Mouse (Mus musculus) layer of hippocampus, postnatal 14 days (tissue): ENCODE data around the gene Cs. TPM values are rescaled to one million over a fixed set of nuclear protein-coding genes. Genes with fewer than 3 reads are reported as not detected.
A peak's percentile ranks its signal among the peaks of the same experiment; 100 is the strongest.

Source experiments
- DNase-seq, 2 experiments: peaks; one replicate each; pipeline ENCODE4 v3.0.0; 2021 to 2022; ENCODE audit warnings: low spot score in 2 of 2, mixed read lengths in 1 of 2
- long read RNA-seq, 2 experiments: library from polyadenylated mRNA; stranded (forward); transcript quantifications; one replicate each; pipeline ENCODE4 v2.0.0; 2021
- total RNA-seq, 2 experiments: library from RNA; stranded (reverse); gene quantifications; 2 replicates each; pipeline ENCODE4 v1.2.3; 2021

The Cs gene
- total RNA-seq: 100 to 1,000 TPM; 260 to 274 TPM
- long read RNA-seq, experiment 1, transcript Cs-201 (11 exons, 2,926 nt): major isoform, 232 of 262 reads
- long read RNA-seq, experiment 1, partial matches to known transcripts: 26 of 262 reads
- long read RNA-seq, experiment 1, other reads (novel, unspliced or antisense): 3 of 262 reads
- long read RNA-seq, experiment 2, transcript Cs-201 (11 exons, 2,926 nt): major isoform, 283 of 331 reads
- long read RNA-seq, experiment 2, partial matches to known transcripts: 43 of 331 reads
- long read RNA-seq, experiment 2, other reads (novel, unspliced or antisense): 4 of 331 reads

- peak; percentile 93 to 98 for DNase-seq
Observed at GRCm38 (mm10) chr10:128337306-128338181, at the start of gene Cs. Cs (plus strand) TSS chr10:128337734.

DNA sequence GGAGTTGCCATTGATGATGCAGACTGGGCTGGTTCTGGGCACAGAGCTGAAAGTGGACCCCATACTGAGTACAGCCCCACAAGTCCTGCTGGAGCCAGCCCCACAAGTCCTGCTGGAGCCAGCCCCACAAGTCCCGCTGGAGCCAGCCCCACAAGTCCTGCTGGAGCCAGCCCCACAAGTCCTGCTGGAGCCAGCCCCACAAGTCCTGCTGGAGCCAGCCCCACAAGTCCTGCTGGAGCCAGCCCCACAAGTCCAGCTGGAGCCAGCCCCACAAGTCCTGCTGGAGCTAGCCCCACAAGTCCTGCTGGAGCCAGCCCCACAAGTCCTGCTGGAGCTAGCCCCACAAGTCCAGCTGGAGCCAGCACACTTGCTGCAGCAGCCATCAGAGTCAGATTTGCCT is 46.9 kb upstream of the Cs start:
- peak in 1 of 2 experiments; percentile 53 for DNase-seq

DNA sequence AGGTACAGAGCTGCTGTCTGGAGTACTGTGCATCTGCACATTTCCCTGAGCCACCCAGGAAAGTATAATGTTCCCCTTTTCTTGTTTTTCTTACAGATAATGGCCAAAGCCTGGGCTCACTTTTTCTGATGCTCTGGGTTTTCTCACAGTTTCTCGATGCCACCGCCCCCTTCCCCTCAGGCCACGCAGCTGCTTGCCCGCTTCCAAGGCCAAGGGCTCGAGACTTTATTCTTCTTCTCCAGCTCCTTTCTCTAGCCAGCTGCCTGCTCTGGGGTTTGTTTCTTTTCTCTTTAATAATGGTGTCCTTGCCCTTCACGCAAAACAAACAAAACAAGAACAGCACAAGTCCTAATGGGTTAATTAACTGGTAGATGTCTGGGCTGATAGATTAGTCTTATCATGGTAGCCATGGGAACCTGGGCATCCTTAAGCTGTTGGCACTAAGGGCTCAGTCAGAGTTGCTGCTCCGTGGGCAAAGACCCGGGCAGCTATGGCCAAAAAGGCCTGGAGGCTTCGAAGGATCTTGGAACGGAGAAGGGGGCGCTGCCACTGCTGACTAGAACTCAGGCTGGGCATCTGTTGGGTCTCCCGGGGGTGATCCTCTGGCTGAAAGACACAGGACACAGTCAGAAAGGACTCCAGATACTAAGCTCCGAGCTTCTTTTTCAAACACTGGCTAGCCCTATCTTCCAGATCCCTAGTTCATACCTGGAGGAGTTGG is 41.0 kb upstream of the Cs start:
- no peak for DNase-seq

DNA sequence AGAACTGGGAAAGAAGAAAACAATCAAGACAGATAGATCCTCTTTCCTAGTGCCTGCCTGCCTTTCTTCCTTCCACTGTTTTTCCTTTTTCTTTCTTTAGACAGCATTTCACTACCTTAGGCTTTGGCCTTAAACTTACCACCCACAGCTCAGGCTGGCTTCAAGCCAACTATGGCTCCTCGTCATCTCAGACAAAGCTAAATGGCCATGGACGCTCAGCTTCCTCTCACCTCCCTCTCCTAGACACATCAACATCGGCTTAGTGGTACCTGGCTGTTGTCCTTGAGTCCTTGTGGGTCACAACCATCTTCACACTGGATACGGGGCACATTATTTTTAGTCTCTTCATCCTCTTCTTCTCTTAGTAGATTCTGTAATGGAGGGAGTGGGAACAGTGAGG is 40.3 kb upstream of the Cs start:
- no peak for DNase-seq

DNA sequence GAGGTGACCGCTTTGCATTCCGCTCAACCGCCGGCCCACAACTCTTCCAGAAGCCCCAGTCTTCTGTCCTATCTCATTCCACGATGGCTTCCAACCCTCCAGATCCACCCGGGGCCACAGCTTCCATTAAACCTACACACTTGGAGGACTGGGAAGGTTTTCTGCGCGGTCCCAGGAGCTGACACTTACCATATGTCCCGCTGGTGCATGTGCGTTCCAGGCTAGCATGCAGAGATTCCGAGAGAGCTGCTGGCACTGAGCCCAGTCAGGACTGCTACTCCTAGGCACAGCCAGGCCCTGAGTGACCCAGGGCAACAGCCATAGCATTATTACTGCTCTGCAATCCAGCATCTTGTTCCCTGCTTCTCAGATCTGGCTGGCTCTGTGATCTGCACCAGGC is 39.9 kb upstream of the Cs start:
- DNase-seq: no peak

DNA sequence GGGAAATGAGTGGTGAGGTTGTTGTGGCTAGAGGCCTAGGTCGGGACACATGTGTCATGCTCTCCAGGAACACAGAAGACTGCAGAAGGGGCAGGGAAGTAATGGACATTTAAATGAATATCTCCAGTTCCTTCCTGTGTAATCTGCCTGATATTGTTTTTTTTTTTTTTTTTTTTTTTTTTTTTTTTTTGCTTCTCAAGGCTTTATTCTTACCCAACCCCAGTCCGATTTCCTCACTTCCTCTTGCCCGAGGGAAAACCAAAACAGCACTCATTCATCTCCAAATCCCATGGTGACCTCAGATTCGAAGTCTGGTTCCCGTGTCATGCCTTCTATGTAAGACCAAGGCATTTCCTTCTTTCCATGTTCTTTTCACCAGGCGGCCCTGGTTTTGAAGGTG is 39.3 kb upstream of the Cs start:
- DNase-seq: no peak

DNA sequence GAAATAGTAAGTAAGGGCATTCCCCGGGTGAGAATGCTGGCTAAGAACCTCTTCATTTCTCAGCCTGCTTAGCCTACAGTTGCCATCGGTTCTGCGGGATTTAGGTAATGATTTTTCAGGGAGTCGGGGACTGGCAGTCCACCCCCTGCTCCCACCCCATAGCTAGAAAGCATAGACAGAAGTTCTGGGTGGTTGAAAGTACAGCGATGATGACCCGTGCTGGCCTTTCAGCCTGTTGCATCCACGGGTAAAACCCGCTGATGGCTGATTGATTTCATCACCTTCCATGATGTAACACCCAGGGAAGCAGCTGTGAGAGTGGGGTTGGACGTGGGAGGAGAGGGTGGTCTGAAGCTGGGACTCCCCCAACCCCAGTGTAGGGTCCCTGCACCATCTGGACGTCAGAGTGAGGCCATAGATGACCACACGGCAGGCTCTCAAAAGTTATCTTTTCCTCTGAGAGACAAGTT is 38.8 kb upstream of the Cs start, which contains the start of gene Il23a:
Il23a (minus strand) TSS at position 51 of the 470 bp plus-strand sequence.
- no peak for DNase-seq

GRCm38 (mm10) chr10:128302357-128302756 is 35.2 kb upstream of the Cs start:
- DNase-seq: no peak

DNA sequence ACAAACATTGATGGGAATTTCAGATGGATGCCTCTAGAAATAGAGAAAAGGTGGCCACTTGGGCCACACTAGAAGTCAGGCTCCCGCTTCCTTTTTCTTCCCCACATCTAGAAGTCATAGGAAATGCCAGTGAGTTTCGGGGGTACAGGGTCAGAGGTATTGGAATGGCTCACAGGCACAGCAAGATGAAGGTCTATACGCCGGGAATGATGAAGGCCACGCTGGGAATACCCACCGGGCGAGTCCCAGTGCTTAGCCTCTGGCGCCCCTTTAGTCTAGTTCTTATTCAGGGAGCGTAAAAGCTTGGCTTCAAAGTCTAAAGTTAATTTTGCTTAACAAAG is 34.8 kb upstream of the Cs start:
- DNase-seq: no peak

DNA sequence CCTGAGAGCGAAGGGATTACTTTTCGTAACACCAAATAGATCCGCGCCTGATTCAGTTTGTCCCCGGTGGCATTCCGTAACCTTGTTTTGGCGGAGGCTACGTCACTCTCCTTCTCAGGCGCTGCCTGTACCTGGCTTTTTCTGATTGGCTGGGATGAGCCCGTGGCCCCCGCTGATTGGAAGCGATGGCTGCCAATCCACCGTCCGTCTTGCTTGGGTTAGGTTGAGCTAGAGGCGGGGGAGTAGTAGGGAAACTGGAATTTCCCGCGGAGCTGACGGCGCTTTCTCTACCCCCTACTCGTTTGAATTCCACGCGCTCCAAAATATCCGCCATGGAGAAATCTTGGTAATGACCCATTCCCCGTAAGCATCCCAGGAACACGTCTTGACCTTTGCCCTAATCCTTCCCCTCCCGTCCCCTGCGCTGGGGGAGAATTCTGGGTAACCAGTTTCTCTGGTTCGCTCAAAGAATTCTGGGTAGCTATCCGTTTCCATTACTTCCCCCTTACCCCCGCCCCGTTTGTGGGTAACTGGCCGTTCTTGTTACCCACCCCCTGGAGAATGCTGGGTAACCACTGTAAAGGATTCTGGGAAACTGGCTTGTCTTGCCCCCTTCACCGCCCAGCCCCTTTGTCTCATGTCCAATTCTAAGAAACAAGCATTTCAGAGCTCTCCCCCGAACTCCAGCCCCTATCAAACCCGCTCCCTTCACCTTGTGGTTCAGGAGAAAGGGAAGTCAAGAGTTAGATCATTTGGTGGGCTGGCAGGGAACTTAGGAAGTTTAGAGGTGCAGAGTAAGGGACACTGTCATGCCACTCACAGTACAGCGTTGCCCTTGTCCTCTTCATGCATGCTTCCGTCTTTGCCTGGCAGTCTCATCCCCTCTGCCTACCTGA is 34.2 kb upstream of the Cs start, which contains the start of gene Pan2:
Pan2 (plus strand) TSS at position 210 of the 896 bp plus-strand sequence.
- DNase-seq: peak; percentile 100

GRCm38 (mm10) chr10:128309654-128310053 is 27.9 kb upstream of the Cs start:
- DNase-seq: no peak

DNA sequence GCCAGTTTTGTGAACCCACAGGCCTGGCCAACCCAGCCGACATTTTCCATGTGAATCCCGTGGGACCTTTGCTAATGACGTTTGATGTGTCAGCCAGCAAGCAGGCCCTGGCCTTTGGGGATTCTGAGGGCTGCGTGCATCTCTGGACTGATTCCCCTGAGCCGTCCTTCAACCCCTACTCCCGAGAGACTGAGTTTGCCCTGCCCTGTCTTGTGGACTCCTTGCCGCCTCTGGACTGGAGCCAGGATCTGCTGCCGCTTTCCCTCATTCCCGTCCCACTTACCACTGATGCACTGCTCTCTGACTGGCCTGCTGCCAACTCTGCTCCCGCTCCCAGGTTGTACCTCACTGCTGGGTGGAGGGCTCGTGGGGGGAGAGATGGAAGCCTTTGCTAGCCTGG is 27.4 kb upstream of the Cs start:
- DNase-seq: no peak

- no peak for DNase-seq
Observed at GRCm38 (mm10) chr10:128310902-128311301, 26.6 kb upstream of the Cs start.

DNA sequence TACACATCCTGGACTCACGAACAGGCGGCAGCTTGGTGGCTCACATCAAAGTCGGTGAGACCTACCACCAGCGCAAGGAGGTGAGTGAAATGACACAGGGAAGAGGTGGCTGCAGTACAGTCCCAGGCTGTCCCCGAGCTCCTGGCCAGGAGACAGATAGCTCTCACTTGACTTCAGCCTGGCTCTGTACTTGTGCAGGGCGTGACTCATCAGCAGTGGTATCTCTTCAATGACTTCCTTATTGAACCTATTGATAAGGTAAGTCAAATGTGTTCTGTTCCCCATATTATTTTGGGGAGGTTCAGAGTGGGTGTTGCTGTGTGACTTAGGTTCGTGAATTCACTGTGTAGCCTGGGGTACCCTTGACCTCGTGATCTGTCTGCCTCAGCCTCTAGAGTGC is 22.0 kb upstream of the Cs start:
- no peak for DNase-seq

GRCm38 (mm10) chr10:128321641-128322040 is 15.9 kb upstream of the Cs start:
- DNase-seq: no peak

GRCm38 (mm10) chr10:128322141-128323108 is 15.1 kb upstream of the Cs start, which contains the start of gene Cnpy2:
Cnpy2 (plus strand) TSS chr10:128322459.
- peak; percentile 89 to 91 for DNase-seq

DNA sequence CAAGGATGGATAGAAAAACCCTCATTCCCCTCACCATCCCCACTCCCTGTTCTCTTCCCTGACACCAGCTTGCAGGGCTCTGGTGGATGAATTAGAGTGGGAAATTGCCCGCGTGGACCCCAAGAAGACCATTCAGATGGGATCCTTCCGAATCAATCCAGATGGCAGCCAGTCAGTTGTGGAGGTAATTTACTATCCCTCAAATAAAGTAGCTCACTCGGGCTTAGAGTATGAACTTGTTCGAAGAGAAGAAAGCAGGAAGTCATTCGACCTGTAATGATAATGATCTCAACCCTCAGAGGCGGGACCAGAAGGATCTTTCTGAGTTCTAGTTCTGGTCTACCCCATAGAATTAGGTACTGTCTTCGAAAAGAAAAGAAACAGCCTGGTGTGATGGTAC is 14.0 kb upstream of the Cs start:
- DNase-seq: no peak

- no peak for DNase-seq
Observed at GRCm38 (mm10) chr10:128326825-128327224, 10.7 kb upstream of the Cs start.

DNA sequence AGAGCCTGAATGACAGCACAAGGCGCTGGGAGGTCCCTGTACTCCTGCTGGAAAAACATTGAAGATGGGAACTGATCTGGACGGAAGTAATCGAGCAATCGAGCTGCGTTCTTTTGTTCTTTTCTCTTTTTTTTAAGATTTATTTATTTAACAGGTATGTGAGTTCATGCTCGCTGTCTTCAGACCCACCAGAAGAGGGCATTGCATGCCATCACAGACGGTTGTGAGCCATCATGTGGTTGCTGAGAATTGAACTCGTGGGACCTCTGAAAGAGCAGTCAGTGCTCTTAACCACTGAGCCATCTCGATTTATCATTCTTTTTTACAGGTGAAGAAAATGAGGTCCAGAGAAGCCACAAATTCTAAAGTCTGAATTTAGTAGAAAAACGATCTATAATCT is 9.9 kb upstream of the Cs start:
- no peak for DNase-seq
